Mouse (Mus musculus): ENCODE data around the gene Abcc2. TPM values are rescaled to one million over a fixed set of nuclear protein-coding genes. Genes with fewer than 3 reads are reported as not detected.
A peak's percentile ranks its signal among the peaks of the same experiment; 100 is the strongest.

Gene Abcc2
- polyA plus RNA-seq, 1 experiment from 2014 or later = 37.7 TPM

GRCm38 (mm10) chr19:43772311-43772710 is 9.7 kb upstream of the Abcc2 start:
- no peak overlapping the region for H3K4me2 ChIP-seq (ENCODE audit: low read depth, low read length)
- no peak for ATAC-seq
- 60% methylated on average over 6 of the region's 6 CpGs for WGBS (ENCODE audit: insufficient replicate concordance)
- TF ChIP-seq CTCF (IDR thresholded peaks at IDR 0.05; ENCODE audit: low read depth) = no peak
- no peaks in the 10 kb centered on the region for H3K27me3 ChIP-seq (ENCODE audit: insufficient read depth, low read length)
- peaks cover 9% of the 10 kb centered on the region for H3K4me1 ChIP-seq (ENCODE audit: insufficient read depth)
- H3K4me3 ChIP-seq (ENCODE audit: low read depth, low read length) = no peak overlapping the region
- no peak overlapping the region for H3K9ac ChIP-seq (replicated peaks)
- H3K36me3 ChIP-seq (replicated peaks; ENCODE audit: insufficient read depth, low read length) = no peaks in the 10 kb centered on the region
- no peaks in the 10 kb centered on the region for H3K9me3 ChIP-seq (ENCODE audit: low read length)
- no peak overlapping the region for H3K27ac ChIP-seq (ENCODE audit: low read depth)
- no peak for DNase-seq

GRCm38 (mm10) chr19:43775433-43775832 is 6.6 kb upstream of the Abcc2 start:
- DNase-seq (no peak), ATAC-seq (no peak)
- WGBS (ENCODE audit: insufficient replicate concordance) = 35% methylated on average over 10 of the region's 10 CpGs
- TF ChIP-seq CTCF (IDR thresholded peaks at IDR 0.05; ENCODE audit: low read depth) (no peak), EP300 (IDR thresholded peaks at IDR 0.05; ENCODE audit: low read depth) (no peak)
- H3K27ac ChIP-seq (ENCODE audit: low read depth) = no peak overlapping the region
- H3K9me3 ChIP-seq (ENCODE audit: low read length) = no peaks in the 10 kb centered on the region
- no peak overlapping the region for H3K9ac ChIP-seq (replicated peaks)
- no peaks in the 10 kb centered on the region for H3K36me3 ChIP-seq (replicated peaks; ENCODE audit: insufficient read depth, low read length)
- no peak overlapping the region for H3K4me2 ChIP-seq (ENCODE audit: low read depth, low read length)
- H3K4me1 ChIP-seq (ENCODE audit: insufficient read depth) = peaks cover 7% of the 10 kb centered on the region
- H3K27me3 ChIP-seq (ENCODE audit: insufficient read depth, low read length) = no peaks in the 10 kb centered on the region
- H3K4me3 ChIP-seq (ENCODE audit: low read depth, low read length) = no peak overlapping the region

- Histone ChIP-seq H3K9me3 (ENCODE audit: low read length) (no peaks in the 10 kb centered on the region), H3K27me3 (ENCODE audit: insufficient read depth, low read length) (no peaks in the 10 kb centered on the region), H3K4me2 (ENCODE audit: low read depth, low read length) (peak overlapping the region; percentile 38; the same call in 1 of the 2 replicates), H3K4me1 (ENCODE audit: insufficient read depth) (peaks cover 7% of the 10 kb centered on the region), H3K36me3 (replicated peaks; ENCODE audit: insufficient read depth, low read length) (no peaks in the 10 kb centered on the region), H3K9ac (replicated peaks) (no peak overlapping the region), H3K4me3 (ENCODE audit: low read depth, low read length) (no peak overlapping the region), H3K27ac (ENCODE audit: low read depth) (no peak overlapping the region; the same call in 1 of the 2 replicates)
- TF ChIP-seq CTCF (IDR thresholded peaks at IDR 0.05; ENCODE audit: low read depth) (no peak), EP300 (IDR thresholded peaks at IDR 0.05; ENCODE audit: low read depth) (no peak)
- ATAC-seq (peak; percentile 40; the same call in 1 of the 2 replicates), DNase-seq (no peak)
- WGBS (ENCODE audit: insufficient replicate concordance) = 62% methylated on average over 4 of the region's 4 CpGs
These were observed 5.4 kb upstream of the Abcc2 start for GRCm38 (mm10) chr19:43776561-43776960.

- Histone ChIP-seq H3K27ac (ENCODE audit: low read depth) (no peak overlapping the region), H3K36me3 (replicated peaks; ENCODE audit: insufficient read depth, low read length) (no peaks in the 10 kb centered on the region), H3K9ac (replicated peaks) (no peak overlapping the region), H3K4me3 (ENCODE audit: low read depth, low read length) (no peak overlapping the region), H3K27me3 (ENCODE audit: insufficient read depth, low read length) (no peaks in the 10 kb centered on the region), H3K4me1 (ENCODE audit: insufficient read depth) (peaks cover 7% of the 10 kb centered on the region; the same call in 1 of the 2 replicates), H3K4me2 (ENCODE audit: low read depth, low read length) (no peak overlapping the region), H3K9me3 (ENCODE audit: low read length) (no peaks in the 10 kb centered on the region)
- TF ChIP-seq EP300 (IDR thresholded peaks at IDR 0.05; ENCODE audit: low read depth) (no peak), CTCF (IDR thresholded peaks at IDR 0.05; ENCODE audit: low read depth) (no peak)
- ATAC-seq (no peak), DNase-seq (no peak)
- 67% methylated on average over 2 of the region's 2 CpGs for WGBS (ENCODE audit: insufficient replicate concordance)
These were observed 4.7 kb upstream of the Abcc2 start for GRCm38 (mm10) chr19:43777308-43777707.

- no peaks in the 10 kb centered on the region for H3K27me3 ChIP-seq (ENCODE audit: insufficient read depth, low read length)
- H3K9me3 ChIP-seq (ENCODE audit: low read length) = no peaks in the 10 kb centered on the region
- DNase-seq (no peak), ATAC-seq (no peak)
- no peak overlapping the region for H3K27ac ChIP-seq (ENCODE audit: low read depth)
- H3K36me3 ChIP-seq (replicated peaks; ENCODE audit: insufficient read depth, low read length) = no peaks in the 10 kb centered on the region
- no peak for TF ChIP-seq CTCF (IDR thresholded peaks at IDR 0.05; ENCODE audit: low read depth)
- TF ChIP-seq EP300 (IDR thresholded peaks at IDR 0.05; ENCODE audit: low read depth) = no peak
- H3K9ac ChIP-seq (replicated peaks) = no peak overlapping the region
- no peak overlapping the region for H3K4me2 ChIP-seq (ENCODE audit: low read depth, low read length)
- no peak overlapping the region for H3K4me3 ChIP-seq (ENCODE audit: low read depth, low read length)
- peaks cover 7% of the 10 kb centered on the region; the same call in 1 of the 2 replicates for H3K4me1 ChIP-seq (ENCODE audit: insufficient read depth)
- 43% methylated on average over 5 of the region's 5 CpGs for WGBS (ENCODE audit: insufficient replicate concordance)
These were observed 1.6 kb upstream of the Abcc2 start for GRCm38 (mm10) chr19:43780391-43780790.

- no peak for TF ChIP-seq CTCF (IDR thresholded peaks at IDR 0.05; ENCODE audit: low read depth)
- TF ChIP-seq EP300 (IDR thresholded peaks at IDR 0.05; ENCODE audit: low read depth) = no peak
- DNase-seq (no peak), ATAC-seq (no peak)
- peak overlapping the region; percentile 61 for H3K9ac ChIP-seq (replicated peaks)
- WGBS (ENCODE audit: insufficient replicate concordance) = 36% methylated on average over 8 of the region's 8 CpGs
- no peaks in the 10 kb centered on the region for H3K27me3 ChIP-seq (ENCODE audit: insufficient read depth, low read length)
- H3K4me1 ChIP-seq (ENCODE audit: insufficient read depth) = no peaks in the 10 kb centered on the region
- H3K36me3 ChIP-seq (replicated peaks; ENCODE audit: insufficient read depth, low read length) = 0 out of 2 replicates have a peak, but pooled peaks cover 3% of the 10 kb centered on the region
- peak overlapping the region; percentile 47 for H3K4me2 ChIP-seq (ENCODE audit: low read depth, low read length)
- H3K9me3 ChIP-seq (ENCODE audit: low read length) = no peaks in the 10 kb centered on the region
- peak overlapping the region; percentile 43 for H3K4me3 ChIP-seq (ENCODE audit: low read depth, low read length)
- peak overlapping the region; percentile 80 for H3K27ac ChIP-seq (ENCODE audit: low read depth)
These were observed 2.8 kb downstream of the Abcc2 start for GRCm38 (mm10) chr19:43784761-43785160.

All from liver, postnatal 0 days (tissue).